Mouse (Mus musculus) kidney, postnatal 4 days (tissue): ENCODE measurements at regions not wholly inside any gene's neighbourhood (a gene's known extent, or its start where the extent isn't known, plus 50 kb on each side); places are given as distances from the start of the nearest gene placed in this dataset.

Experiments
- DNase-seq, 2 experiments: peaks; one replicate each; pipeline ENCODE4 v3.0.0; 2021; ENCODE audit warnings: mixed read lengths in 2 of 2

DNA sequence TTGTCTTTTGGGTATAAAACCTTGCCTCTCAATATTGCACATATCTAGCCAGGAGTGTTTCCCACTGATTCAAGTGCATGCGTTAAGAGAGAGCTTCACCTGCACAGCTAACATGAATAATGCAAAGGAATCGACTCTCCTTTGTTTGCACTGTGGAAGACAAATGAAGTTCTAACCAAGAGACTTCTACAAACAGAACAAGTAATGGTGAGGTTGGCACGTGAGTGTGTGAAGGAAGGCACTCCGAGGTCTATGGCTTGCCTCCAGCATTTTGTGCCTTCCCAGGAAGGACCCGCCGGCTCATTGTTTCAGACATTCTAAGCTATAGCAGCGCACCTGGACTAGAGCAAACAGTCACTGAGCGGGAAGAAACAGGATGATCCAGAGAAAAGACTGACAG, 238.5 kb upstream of the Gm5148 start:
- no peak for DNase-seq

DNA sequence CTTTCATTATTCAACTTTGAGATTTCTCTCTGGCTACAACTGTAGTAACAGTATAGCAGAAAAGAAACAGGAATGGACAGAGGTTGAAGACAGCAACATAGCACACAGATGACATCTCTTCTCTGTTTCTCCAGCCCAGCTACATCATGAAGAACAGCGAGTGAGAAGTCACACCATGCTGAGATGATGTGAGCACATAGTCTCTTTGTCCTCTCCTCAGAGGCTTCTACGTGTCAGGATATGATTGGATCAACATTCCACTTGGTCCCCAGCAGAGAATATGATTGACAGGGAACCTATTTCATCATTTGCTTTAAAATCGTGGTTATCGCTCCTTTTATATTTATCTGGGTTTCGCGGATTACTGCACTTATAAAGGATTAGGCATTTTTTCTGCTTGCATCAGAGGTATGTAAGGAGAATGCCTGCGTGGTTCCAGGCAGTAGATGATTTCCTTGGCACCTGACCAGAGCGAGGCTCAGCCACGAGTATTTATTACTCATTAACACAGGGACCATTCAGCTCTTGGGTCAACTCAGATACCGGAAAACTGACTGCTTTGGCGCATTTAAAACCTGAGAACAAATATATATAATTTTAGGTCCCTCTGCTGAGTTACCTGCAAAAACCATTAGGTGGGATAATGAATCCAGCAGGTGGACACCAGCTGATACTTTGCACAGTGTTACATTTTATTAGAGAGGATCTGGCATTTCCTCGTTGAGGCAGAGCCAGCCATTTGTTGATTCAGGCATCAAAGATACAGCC, 237.9 kb upstream of the Gm5148 start:
- peak; percentile 68 to 79 for DNase-seq

GRCm38 (mm10) chr3:37958361-37958978, 234.2 kb upstream of the Gm5148 start:
- no peak for DNase-seq

DNA sequence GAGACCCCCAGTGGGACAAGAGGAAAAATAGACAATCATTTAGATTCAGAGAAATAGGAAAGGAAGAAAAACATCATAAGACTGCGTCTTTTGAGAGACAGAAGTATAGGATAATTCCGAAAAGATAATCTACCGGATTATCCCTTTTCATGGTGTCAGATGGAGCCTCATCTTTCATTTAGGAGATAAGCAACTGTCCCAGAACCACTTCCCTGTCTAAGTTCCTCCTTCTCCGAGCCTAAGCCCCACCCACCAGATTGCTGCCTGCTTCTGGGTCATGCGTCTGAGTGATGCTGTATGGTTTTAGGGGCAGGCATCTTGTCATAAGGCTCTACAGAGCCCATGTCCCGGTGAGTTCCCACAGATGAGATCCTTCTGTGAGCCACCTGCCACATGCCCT, 232.3 kb upstream of the Gm5148 start:
- no peak for DNase-seq

DNA sequence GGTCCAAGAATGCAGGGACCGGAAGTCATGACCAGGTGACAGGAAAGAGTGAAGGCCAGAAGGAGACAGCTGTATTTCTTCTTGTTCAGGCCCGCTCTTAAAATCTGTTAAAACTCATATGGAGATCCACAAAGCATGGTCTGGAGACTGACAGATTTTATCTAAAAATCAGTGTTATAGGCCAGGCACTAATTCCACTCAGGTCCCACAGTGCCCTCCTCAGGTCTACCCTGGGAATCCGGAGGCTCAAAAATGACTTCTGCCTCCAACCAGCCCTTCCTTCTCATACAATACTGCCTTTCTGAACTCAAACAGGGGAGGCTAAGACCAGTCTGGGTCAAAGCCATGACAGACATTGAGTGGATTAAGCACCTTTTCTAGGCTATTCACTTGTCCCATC, 228.6 kb upstream of the Gm5148 start:
- peak; percentile 71 to 78 for DNase-seq

DNA sequence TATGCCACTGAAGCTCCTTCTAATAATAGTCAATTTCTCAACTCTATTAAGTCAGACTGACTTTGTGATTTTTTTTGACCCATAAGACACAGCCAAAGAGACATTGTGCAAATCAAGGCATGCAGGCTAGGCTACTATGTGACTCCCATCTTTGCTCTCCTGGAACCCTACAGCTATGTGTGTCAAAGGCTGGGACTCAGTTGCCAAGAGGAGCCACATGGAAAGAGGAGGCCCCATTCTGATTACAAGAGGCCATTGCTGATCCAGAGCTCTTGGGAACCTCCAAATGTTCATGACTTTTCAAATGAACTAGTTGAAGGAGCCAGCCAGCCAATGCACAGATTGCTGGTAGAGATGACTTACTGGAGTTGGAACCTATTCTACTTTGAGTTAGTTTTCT, 228.0 kb upstream of the Gm5148 start:
- DNase-seq: no peak

DNA sequence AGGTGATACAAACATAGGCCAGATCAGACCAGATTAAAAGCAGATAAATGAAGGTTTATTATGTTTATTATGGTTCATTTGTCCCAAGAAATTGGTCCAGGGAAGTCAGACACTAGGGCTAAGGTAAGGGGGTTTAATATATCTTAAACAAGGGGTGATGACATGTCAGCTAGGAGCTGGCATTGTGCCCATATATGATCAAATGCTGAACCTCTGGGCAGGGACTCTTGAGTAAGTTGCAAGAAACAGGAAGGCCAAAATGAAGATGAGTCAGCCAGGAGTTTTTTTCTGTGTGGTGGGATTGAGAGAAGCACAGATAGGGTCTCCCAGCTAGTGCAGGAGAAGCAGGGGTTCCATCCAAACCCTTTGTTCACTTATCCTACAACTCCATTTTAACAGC, 219.4 kb upstream of the Gm5148 start:
- DNase-seq: peak in 1 of 2 experiments; percentile 0

DNA sequence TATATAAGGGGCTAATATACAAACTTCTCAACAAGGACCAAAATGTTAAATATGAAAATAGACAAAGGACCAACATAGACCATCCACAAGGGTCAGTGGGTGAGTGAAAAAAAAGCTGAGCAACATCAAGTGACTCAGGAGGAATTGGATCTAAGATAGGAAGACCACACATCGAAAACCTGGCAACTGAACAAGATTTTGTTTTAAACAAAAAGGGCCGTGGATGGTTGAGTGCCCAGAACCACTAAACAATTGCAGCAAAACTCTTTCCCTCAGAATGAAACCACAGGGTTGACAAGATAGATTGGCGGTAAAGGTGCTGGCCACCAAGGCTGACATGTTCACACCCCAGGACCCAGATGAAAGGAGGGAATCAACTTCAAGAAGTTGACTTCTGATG, 215.7 kb upstream of the Gm5148 start:
- DNase-seq: peak in 1 of 2 experiments; percentile 0

DNA sequence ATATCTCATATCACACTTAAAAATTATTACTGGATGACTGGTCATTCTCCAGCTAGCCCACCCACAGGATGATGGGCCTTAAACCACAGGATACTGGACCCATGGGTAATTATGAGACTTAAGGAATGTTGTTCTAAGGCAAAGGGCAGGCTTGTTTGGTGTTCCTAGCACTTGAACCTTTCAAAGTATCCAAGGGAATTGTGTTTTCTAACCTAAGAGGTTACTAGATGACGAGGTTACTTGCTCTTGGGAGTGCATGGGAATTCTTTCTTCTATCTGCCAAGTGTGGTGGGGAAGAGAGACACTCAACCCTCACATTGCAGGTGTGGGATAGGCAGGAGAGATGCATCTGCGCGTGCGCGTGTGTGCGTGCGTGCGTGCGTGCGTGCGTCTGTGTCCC, 214.6 kb upstream of the Gm5148 start:
- DNase-seq: no peak

- no peak for DNase-seq
Observed at GRCm38 (mm10) chr3:37938284-37938596, 213.9 kb upstream of the Gm5148 start.

GRCm38 (mm10) chr3:37937381-37938283, 213.3 kb upstream of the Gm5148 start:
- DNase-seq: peak; percentile 60 to 77

GRCm38 (mm10) chr3:37936251-37936931, 212.1 kb upstream of the Gm5148 start:
- peak; percentile 67 to 78 for DNase-seq

DNA sequence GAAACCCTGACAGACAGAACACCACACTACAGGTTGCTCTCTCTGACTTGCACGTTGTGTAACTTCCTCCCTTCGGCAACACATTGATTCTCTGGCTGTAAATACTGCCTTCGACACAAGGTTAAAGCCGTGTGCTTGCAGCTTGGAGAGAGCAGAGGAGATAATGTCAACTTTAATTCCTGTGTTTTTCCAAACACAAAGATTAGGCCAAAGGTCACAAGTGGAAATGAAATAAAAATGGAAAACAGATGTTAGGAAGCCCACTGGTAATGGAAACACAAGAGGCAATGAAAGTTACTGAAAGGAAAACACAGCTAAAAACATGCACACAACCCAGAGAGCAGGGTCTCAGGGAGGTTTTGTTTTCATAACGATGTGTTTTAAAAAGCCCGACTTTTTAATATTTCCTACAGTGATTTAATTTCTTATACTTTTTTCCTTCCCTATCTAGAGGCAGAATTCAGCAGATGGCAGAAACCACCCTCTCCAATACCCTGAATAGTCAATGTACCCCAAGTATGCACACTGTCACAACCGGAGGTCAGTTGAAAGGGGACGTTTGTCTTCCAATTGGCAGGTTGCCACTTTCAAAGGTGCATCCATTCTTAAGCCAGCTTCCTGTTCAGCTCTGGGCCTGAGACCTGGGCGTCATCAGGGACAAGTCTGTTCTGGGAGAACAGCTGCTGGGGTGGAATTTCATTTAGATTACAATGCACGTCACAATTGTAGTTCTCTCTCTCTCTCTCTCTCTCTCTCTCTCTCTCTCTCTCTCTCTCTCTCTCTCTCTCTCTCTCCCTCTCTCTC, 210.8 kb upstream of the Gm5148 start:
- DNase-seq: peak; percentile 52 to 71

GRCm38 (mm10) chr3:37934236-37934635, 209.9 kb upstream of the Gm5148 start:
- peak in 1 of 2 experiments; percentile 5 for DNase-seq

GRCm38 (mm10) chr3:37928731-37929130, 204.4 kb upstream of the Gm5148 start:
- DNase-seq: no peak

- DNase-seq: peak in 1 of 2 experiments; percentile 35
Observed at GRCm38 (mm10) chr3:37919450-37920156, 195.3 kb upstream of the Gm5148 start.

GRCm38 (mm10) chr3:37916786-37917479, 192.6 kb upstream of the Gm5148 start:
- DNase-seq: peak; percentile 60 to 74

GRCm38 (mm10) chr3:37916281-37916680, 192.0 kb upstream of the Gm5148 start:
- no peak for DNase-seq

GRCm38 (mm10) chr3:37915673-37916072, 191.4 kb upstream of the Gm5148 start:
- DNase-seq: no peak

DNA sequence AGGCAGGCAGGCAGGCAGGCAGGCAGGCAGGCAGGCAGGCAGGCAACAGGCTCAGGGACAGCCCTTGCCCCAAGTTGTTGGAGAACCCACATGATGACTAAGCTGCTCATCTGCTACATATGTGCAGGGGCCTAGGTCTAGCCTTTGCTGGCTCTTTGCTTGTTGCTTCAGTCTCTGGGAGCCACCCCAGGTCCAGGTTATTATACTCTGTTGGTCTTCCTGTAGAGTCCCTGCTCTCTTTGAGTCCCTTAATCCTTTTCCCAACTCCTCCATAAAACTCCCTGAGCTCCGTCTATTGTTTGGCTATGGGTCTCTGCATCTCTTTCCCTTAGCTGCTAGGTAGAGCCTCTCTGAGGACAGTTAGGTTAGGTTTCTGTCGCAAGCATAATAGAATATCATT, 189.8 kb upstream of the Gm5148 start:
- DNase-seq: no peak

DNA sequence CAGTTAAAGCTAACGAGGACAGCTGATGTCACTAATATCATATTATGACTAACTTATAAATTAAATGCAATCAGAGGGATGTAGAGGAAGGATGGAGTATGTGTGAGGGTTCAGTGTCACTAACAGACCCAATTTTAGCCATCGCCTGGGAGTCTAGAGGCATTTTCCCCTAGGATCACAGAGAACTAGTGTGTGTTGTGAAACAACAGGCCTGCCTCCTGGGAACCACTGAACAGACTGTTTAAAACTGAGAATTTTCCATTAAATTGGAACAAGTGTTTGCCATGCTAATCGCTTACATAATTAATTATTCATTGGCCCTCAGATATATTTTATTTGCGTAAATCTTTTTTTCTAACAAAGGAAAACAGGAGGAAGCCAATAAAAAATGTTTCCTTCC, 185.5 kb upstream of the Gm5148 start:
- DNase-seq: no peak
